Mouse (Mus musculus): Measurements from ENCODE around the gene Fgfr2.

DNA sequence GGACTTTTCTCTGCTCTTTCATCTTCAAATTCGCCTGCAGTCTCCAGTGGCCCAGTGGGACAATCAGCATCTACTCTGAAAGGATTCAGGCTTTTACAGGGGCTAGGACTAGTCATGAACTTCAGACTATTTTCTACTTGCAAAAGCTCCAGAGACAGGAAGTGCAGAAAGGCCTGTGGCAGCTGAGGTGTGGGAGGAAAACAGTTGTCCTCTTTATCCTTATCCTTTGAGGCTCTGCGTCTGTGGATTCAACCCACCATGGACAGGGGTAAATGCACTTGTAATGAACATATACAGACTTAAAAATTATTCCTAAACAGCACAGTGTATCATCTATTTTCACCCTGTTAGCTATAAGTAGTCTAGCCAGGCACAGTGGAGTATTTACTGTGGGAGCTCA, 2518.8 kb downstream of the Fgfr2 start:
- TF ChIP-seq HCFC1 (IDR thresholded peaks at IDR 0.05; ENCODE audit: borderline replicate concordance, insufficient read depth, low read length) (no peak), ZC3H11A (IDR thresholded peaks at IDR 0.05; ENCODE audit: borderline replicate concordance, low read depth, low read length) (no peak), MAFK (IDR thresholded peaks at IDR 0.05; ENCODE audit: insufficient read depth, low read depth, low read length) (no peak), CHD2 (IDR thresholded peaks at IDR 0.05; ENCODE audit: low read depth, low read length) (no peak)
